Mouse (Mus musculus): Measurements from ENCODE around the gene 1700037H04Rik. TPM values are rescaled to one million over a fixed set of nuclear protein-coding genes. Genes with fewer than 3 reads are reported as not detected.

The 1700037H04Rik gene
- polyA plus RNA-seq, 1 experiment from 2014 or later, result 142 TPM

DNA sequence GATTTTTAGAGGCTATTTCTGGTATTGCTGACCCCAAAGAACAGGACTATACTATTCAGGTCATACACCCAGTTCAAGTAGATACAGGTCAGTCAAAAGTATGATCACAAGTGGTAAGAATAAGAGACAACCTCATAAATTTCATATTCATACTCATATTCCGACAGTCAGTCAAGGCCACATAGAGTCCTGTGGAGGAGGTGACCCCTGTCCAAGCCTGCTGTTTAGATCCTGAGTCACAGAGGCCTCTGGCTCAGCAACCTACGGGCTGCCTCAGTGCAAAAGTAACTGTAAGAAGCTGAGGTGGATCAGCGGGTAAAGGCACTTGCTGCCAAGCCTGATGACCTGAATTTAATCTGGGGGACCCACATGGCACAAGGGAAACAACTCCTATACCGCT is 5.8 kb downstream of the 1700037H04Rik start:
- DNase-seq (ENCODE audit: low spot score), result no peak
- Histone ChIP-seq H3K27me3 (ENCODE audit: insufficient read depth, poor library complexity, severe bottlenecking) (no peaks in the 10 kb centered on the region), H3K9me3 (no peaks in the 10 kb centered on the region), H3K27ac (no peak overlapping the region), H3K4me1 (replicated peaks) (peaks cover 36% of the 10 kb centered on the region), H3K4me3 (no peak overlapping the region), H3K36me3 (peaks cover 72% of the 10 kb centered on the region)
- 92% methylated on average over 4 of the region's 4 CpGs for WGBS

- DNase-seq (ENCODE audit: low spot score), result no peak
- 93% methylated on average over 7 of the region's 7 CpGs for WGBS
- Histone ChIP-seq H3K4me3 (no peak overlapping the region), H3K9me3 (no peaks in the 10 kb centered on the region), H3K27ac (no peak overlapping the region), H3K4me1 (replicated peaks) (peaks cover 26% of the 10 kb centered on the region), H3K36me3 (peaks cover 90% of the 10 kb centered on the region), H3K27me3 (ENCODE audit: insufficient read depth, poor library complexity, severe bottlenecking) (no peaks in the 10 kb centered on the region)
Observed at GRCm38 (mm10) chr2:131152166-131152730, 7.6 kb downstream of the 1700037H04Rik start.

- WGBS, result 95% methylated on average over 3 of the region's 3 CpGs
- no peaks in the 10 kb centered on the region for H3K27me3 ChIP-seq (ENCODE audit: insufficient read depth, poor library complexity, severe bottlenecking)
- peaks cover 100% of the 10 kb centered on the region for H3K36me3 ChIP-seq
Observed at GRCm38 (mm10) chr2:131149254-131149578, 10.7 kb downstream of the 1700037H04Rik start.

GRCm38 (mm10) chr2:131148353-131149253 is 11.3 kb downstream of the 1700037H04Rik start:
- Histone ChIP-seq H3K4me3 (no peak overlapping the region), H3K36me3 (peaks cover 100% of the 10 kb centered on the region), H3K27ac (no peak overlapping the region), H3K27me3 (ENCODE audit: insufficient read depth, poor library complexity, severe bottlenecking) (no peaks in the 10 kb centered on the region), H3K4me1 (replicated peaks) (peaks cover 13% of the 10 kb centered on the region; the same call in 1 of the 2 replicates), H3K9me3 (no peaks in the 10 kb centered on the region)
- WGBS, result 87% methylated on average over 8 of the region's 8 CpGs
- DNase-seq (ENCODE audit: low spot score), result no peak

More at GRCm38 (mm10) chr2:131149254-131149578, 10.7 kb downstream of the 1700037H04Rik start:
- H3K9me3 ChIP-seq, result no peaks in the 10 kb centered on the region
- DNase-seq (ENCODE audit: low spot score), result no peak
- no peak overlapping the region for H3K4me3 ChIP-seq
- H3K4me1 ChIP-seq (replicated peaks), result peaks cover 13% of the 10 kb centered on the region; the same call in 1 of the 2 replicates
- no peak overlapping the region for H3K27ac ChIP-seq

- DNase-seq (ENCODE audit: low spot score), result no peak
- Histone ChIP-seq H3K36me3 (peaks cover 93% of the 10 kb centered on the region), H3K27me3 (ENCODE audit: insufficient read depth, poor library complexity, severe bottlenecking) (no peaks in the 10 kb centered on the region), H3K9me3 (no peaks in the 10 kb centered on the region), H3K4me1 (replicated peaks) (peaks cover 19% of the 10 kb centered on the region), H3K4me3 (no peak overlapping the region), H3K27ac (no peak overlapping the region)
- whole genome bisulfite sequencing, result 93% methylated on average over 8 of the region's 8 CpGs
Observed at GRCm38 (mm10) chr2:131147043-131147365, 12.9 kb downstream of the 1700037H04Rik start.

- WGBS, result 92% methylated on average over 21 of the region's 21 CpGs
- peaks cover 88% of the 10 kb centered on the region for H3K36me3 ChIP-seq
- H3K4me1 ChIP-seq (replicated peaks), result peaks cover 19% of the 10 kb centered on the region
- no peak for DNase-seq (ENCODE audit: low spot score)
- no peak overlapping the region for H3K27ac ChIP-seq
- no peak overlapping the region for H3K4me3 ChIP-seq
- no peaks in the 10 kb centered on the region for H3K9me3 ChIP-seq
- no peaks in the 10 kb centered on the region for H3K27me3 ChIP-seq (ENCODE audit: insufficient read depth, poor library complexity, severe bottlenecking)
Observed at GRCm38 (mm10) chr2:131146193-131147042, 13.5 kb downstream of the 1700037H04Rik start.

DNA sequence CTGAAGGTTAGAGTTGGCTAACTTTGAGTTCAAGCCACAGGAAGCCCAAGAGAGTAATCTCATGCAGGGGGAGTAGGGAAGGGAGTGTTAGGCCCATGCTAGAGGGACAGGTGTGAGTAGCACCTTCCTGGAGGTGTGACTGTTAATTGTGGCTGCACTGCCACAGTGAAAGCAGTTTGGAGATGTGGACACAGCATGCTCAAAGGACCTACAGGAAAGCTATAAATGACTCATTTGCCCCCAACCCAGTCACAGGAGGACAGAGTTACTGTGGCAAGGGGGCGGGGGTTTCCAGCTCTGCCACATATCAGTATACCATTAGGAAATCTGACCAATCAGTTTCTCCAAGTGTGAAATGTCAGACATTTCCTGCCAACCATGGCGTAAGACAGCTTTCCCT is 14.3 kb downstream of the 1700037H04Rik start:
- DNase-seq (ENCODE audit: low spot score), result no peak
- WGBS, result 92% methylated on average over 2 of the region's 2 CpGs
- peaks cover 79% of the 10 kb centered on the region for H3K36me3 ChIP-seq

GRCm38 (mm10) chr2:131145121-131145520 is 14.8 kb downstream of the 1700037H04Rik start:
- Histone ChIP-seq H3K36me3 (peaks cover 75% of the 10 kb centered on the region), H3K27ac (no peak overlapping the region), H3K27me3 (ENCODE audit: insufficient read depth, poor library complexity, severe bottlenecking) (no peaks in the 10 kb centered on the region), H3K4me3 (no peak overlapping the region), H3K9me3 (no peaks in the 10 kb centered on the region), H3K4me1 (replicated peaks) (peaks cover 31% of the 10 kb centered on the region)
- DNase-seq (ENCODE audit: low spot score), result no peak
- 65% methylated on average over 13 of the region's 13 CpGs for WGBS

More for the DNA sequence above, 14.3 kb downstream of the 1700037H04Rik start:
- Histone ChIP-seq H3K27me3 (ENCODE audit: insufficient read depth, poor library complexity, severe bottlenecking) (no peaks in the 10 kb centered on the region), H3K27ac (no peak overlapping the region), H3K4me1 (replicated peaks) (peaks cover 27% of the 10 kb centered on the region), H3K9me3 (no peaks in the 10 kb centered on the region), H3K4me3 (no peak overlapping the region)

DNA sequence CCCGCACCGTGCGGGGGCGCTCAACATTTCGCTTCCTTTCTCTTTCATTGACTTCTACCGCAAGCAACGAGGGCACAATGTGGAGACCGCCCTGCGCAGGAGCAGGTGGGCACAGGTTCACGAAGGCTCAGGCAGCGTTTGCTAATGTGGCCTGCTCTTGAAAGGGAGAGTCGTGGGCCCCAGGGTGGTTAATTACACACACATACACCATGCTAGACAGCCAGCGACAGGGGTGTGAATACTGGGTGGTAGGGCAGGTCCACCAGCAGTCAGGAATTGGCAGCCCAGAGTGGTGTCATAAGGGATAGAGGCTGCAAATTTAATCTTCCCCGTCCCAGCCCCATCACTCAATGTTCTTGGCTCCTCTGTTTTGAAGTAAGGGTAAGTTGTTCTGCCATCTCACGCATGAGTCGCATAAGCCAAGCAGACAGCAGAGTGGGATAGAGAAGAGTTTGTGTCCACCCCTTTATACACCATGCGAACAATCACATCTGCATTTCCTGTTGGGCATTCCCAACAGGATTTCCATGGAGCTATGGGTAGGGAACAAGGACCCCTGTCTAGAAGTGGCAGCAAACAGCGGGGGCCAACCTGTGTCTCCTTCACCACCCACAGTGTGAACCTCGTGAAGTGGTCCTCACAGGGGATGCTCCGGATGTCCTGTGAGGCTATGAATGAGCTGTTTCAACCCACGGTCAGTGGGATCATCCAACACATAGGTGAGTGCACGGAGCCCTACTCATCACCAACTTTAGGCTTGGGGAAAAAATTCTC is 16.7 kb downstream of the 1700037H04Rik start:
- peaks cover 63% of the 10 kb centered on the region for H3K36me3 ChIP-seq
- H3K27me3 ChIP-seq (ENCODE audit: insufficient read depth, poor library complexity, severe bottlenecking), result no peaks in the 10 kb centered on the region
- H3K4me3 ChIP-seq, result peak overlapping the region; percentile 27
- no peak for DNase-seq (ENCODE audit: low spot score)
- WGBS, result 64% methylated on average over 22 of the region's 22 CpGs
- H3K9me3 ChIP-seq, result no peaks in the 10 kb centered on the region
- peaks cover 41% of the 10 kb centered on the region for H3K4me1 ChIP-seq (replicated peaks)
- no peak overlapping the region for H3K27ac ChIP-seq

GRCm38 (mm10) chr2:131142592-131142991 is 17.3 kb downstream of the 1700037H04Rik start:
- Histone ChIP-seq H3K9me3 (no peaks in the 10 kb centered on the region), H3K36me3 (peaks cover 60% of the 10 kb centered on the region), H3K27ac (0 out of 2 replicates have a peak overlapping the region, but pooled peaks have one; percentile 16), H3K27me3 (ENCODE audit: insufficient read depth, poor library complexity, severe bottlenecking) (no peaks in the 10 kb centered on the region), H3K4me1 (replicated peaks) (peaks cover 39% of the 10 kb centered on the region), H3K4me3 (peak overlapping the region; percentile 27)
- DNase-seq (ENCODE audit: low spot score), result peak; percentile 78
- WGBS, result 34% methylated on average over 18 of the region's 18 CpGs

GRCm38 (mm10) chr2:131141336-131141986 is 18.4 kb downstream of the 1700037H04Rik start:
- Histone ChIP-seq H3K4me1 (replicated peaks) (peaks cover 39% of the 10 kb centered on the region), H3K4me3 (no peak overlapping the region), H3K27ac (no peak overlapping the region), H3K9me3 (no peaks in the 10 kb centered on the region), H3K27me3 (ENCODE audit: insufficient read depth, poor library complexity, severe bottlenecking) (no peaks in the 10 kb centered on the region), H3K36me3 (peaks cover 50% of the 10 kb centered on the region)
- no peak for DNase-seq (ENCODE audit: low spot score)
- WGBS, result 90% methylated on average over 8 of the region's 8 CpGs

DNA sequence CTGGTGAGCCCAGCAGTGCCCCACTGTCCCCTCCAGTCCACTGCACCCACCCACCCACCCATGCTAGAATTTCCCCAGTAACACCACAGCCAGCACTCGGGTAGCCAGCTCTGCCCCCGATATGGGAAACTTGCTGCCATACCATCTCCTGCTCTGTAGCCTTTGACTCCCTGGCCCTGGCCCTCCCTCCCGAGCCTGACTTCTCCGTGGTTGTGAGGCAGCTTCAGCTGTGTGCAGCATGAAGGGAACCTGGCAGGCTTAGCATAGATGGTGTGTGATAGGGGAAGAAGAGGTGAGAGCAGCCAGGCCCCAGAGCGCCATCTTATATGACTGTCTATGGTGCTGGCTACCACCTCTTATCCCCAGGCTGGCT is 19.4 kb downstream of the 1700037H04Rik start:
- peaks cover 40% of the 10 kb centered on the region for H3K4me1 ChIP-seq (replicated peaks)
- H3K27me3 ChIP-seq (ENCODE audit: insufficient read depth, poor library complexity, severe bottlenecking), result no peaks in the 10 kb centered on the region
- 73% methylated on average over 5 of the region's 5 CpGs for WGBS
- H3K36me3 ChIP-seq, result peaks cover 41% of the 10 kb centered on the region
- H3K9me3 ChIP-seq, result no peaks in the 10 kb centered on the region
- 0 out of 2 replicates have a peak overlapping the region, but pooled peaks have one; percentile 18 for H3K27ac ChIP-seq
- H3K4me3 ChIP-seq, result no peak overlapping the region
- no peak for DNase-seq (ENCODE audit: low spot score)

Measured in hindbrain, embryonic 10.5 days (tissue).